Mouse (Mus musculus) retina, postnatal 1 day (tissue): Measurements from ENCODE around the gene Dock2.

Experiments used
- DNase-seq: peaks from one replicate; pipeline ENCODE4 v3.0.0-alpha.2; 2012

Dock2 gene

GRCm38 (mm10) chr11:34181214-34182117 lies 602.2 kb downstream of the Dock2 start:
- DNase-seq = peak; percentile 91

- DNase-seq = no peak
These were observed 604.9 kb downstream of the Dock2 start for GRCm38 (mm10) chr11:34178752-34179151.
